Mouse (Mus musculus) kidney, postnatal 0 days (tissue): ENCODE measurements at regions not wholly inside any gene's neighbourhood (a gene's known extent, or its start where the extent isn't known, plus 50 kb on each side); places are given as distances from the start of the nearest gene placed in this dataset.

Experiments
- ATAC-seq: fragments of 200-750 bp; cut with Nextera tagmentation; replicated peaks from 2 replicates; pipeline ENCODE4 v1.8.0; 2017; ENCODE audit warnings: low read depth, moderate number of reproducible peaks, moderate TSS enrichment, moderate library complexity; ENCODE audit not compliant: low FRiP score
- DNase-seq: peaks from one replicate; pipeline ENCODE4 v3.0.0-alpha.2; 2016; ENCODE audit warnings: low spot score
- H3K27ac ChIP-seq: fragments of 300-500 bp; sonication (generic); 2 replicates; pipeline ENCODE4 v1.5.1; 2014; ENCODE audit warnings: mild to moderate bottlenecking
- H3K27me3 ChIP-seq: fragments of 300-500 bp; sonication (generic); 2 replicates; pipeline ENCODE4 v1.6.1; 2014; ENCODE audit warnings: low read length, mixed read lengths; ENCODE audit not compliant: insufficient read depth
- H3K36me3 ChIP-seq: fragments of 300-500 bp; sonication (generic); 2 replicates; pipeline ENCODE4 v1.6.1; 2014; ENCODE audit warnings: low read length, mixed read lengths; ENCODE audit not compliant: insufficient read depth
- H3K4me1 ChIP-seq: fragments of 300-500 bp; sonication (generic); replicated peaks from 2 replicates; pipeline ENCODE4 v1.6.1; 2014; ENCODE audit warnings: antibody characterized with exemption, low read length, mixed read lengths; ENCODE audit not compliant: insufficient read depth
- H3K4me2 ChIP-seq: fragments of 300-500 bp; sonication (generic); 2 replicates; pipeline ENCODE4 v1.6.1; 2014; ENCODE audit warnings: mild to moderate bottlenecking, low read length, moderate library complexity, mixed read lengths
- H3K4me3 ChIP-seq: fragments of 300-500 bp; sonication (generic); replicated peaks from 2 replicates; pipeline ENCODE4 v1.5.1; 2014; ENCODE audit warnings: low read depth, low read length
- H3K9ac ChIP-seq: fragments of 300-500 bp; sonication (generic); 2 replicates; pipeline ENCODE4 v1.6.1; 2014; ENCODE audit warnings: low read depth, low read length
- H3K9me3 ChIP-seq: fragments of 300-500 bp; sonication (generic); replicated peaks from 2 replicates; pipeline ENCODE4 v1.6.1; 2016; ENCODE audit warnings: low read length, inconsistent platforms, mixed read lengths
- CTCF ChIP-seq: IDR thresholded peaks from 2 replicates; pipeline ENCODE4 v1.5.1; 2016; ENCODE audit warnings: antibody characterized with exemption, low read depth, mild to moderate bottlenecking, moderate library complexity
- WGBS: fragments of 180-500 bp; shearing (Covaris S2); extraction: QIAGEN DNeasy Blood & Tissue Kit; methylation state at CpG from one replicate; pipeline ENCODE4 v1.1.7; 2014; 5-methylcytosine and 5-hydroxymethylcytosine counted together

- no peak for TF ChIP-seq CTCF
- Histone ChIP-seq H3K9me3 (no peaks in the 10 kb centered on the region), H3K36me3 (no peaks in the 10 kb centered on the region), H3K4me1 (peaks cover 18% of the 10 kb centered on the region), H3K9ac (no peak overlapping the region), H3K27me3 (no peaks in the 10 kb centered on the region), H3K4me2 (no peak overlapping the region), H3K4me3 (no peak overlapping the region), H3K27ac (no peak overlapping the region)
- DNase-seq (no peak), ATAC-seq (no peak)
- 83% methylated on average over 6 of the region's 6 CpGs for WGBS
Observed at GRCm38 (mm10) chr17:47298396-47298919, 70.2 kb upstream of the Mrps10 start.

GRCm38 (mm10) chr17:47297965-47298364 is 70.7 kb upstream of the Mrps10 start:
- H3K27ac ChIP-seq: no peak overlapping the region
- H3K27me3 ChIP-seq: no peaks in the 10 kb centered on the region
- H3K4me2 ChIP-seq: no peak overlapping the region
- no peaks in the 10 kb centered on the region for H3K36me3 ChIP-seq
- H3K9me3 ChIP-seq: no peaks in the 10 kb centered on the region
- no peak for DNase-seq
- WGBS: 89% methylated on average over 8 of the region's 8 CpGs
- H3K4me3 ChIP-seq: no peak overlapping the region
- peaks cover 20% of the 10 kb centered on the region for H3K4me1 ChIP-seq
- H3K9ac ChIP-seq: no peak overlapping the region
- no peak for ATAC-seq
- TF ChIP-seq CTCF: peak; percentile 56

- ATAC-seq (no peak), DNase-seq (no peak)
- no peak overlapping the region for H3K4me2 ChIP-seq
- peaks cover 20% of the 10 kb centered on the region for H3K4me1 ChIP-seq
- WGBS: 83% methylated on average over 9 of the region's 9 CpGs
- H3K27ac ChIP-seq: no peak overlapping the region
- H3K36me3 ChIP-seq: no peaks in the 10 kb centered on the region
- H3K4me3 ChIP-seq: no peak overlapping the region
- no peak overlapping the region for H3K9ac ChIP-seq
- H3K27me3 ChIP-seq: no peaks in the 10 kb centered on the region
- no peaks in the 10 kb centered on the region for H3K9me3 ChIP-seq
- TF ChIP-seq CTCF: no peak
Observed at GRCm38 (mm10) chr17:47296709-47297450, 71.8 kb upstream of the Mrps10 start.

GRCm38 (mm10) chr17:47295315-47296011 is 73.2 kb upstream of the Mrps10 start:
- H3K27ac ChIP-seq: peak overlapping the region; percentile 85

GRCm38 (mm10) chr17:47294091-47294534 is 74.6 kb upstream of the Mrps10 start:
- Histone ChIP-seq H3K36me3 (no peaks in the 10 kb centered on the region), H3K4me2 (no peak overlapping the region), H3K9ac (no peak overlapping the region), H3K4me1 (peaks cover 20% of the 10 kb centered on the region), H3K27me3 (no peaks in the 10 kb centered on the region), H3K27ac (peak overlapping the region; percentile 85; the same call in 1 of the 2 replicates), H3K9me3 (no peaks in the 10 kb centered on the region), H3K4me3 (no peak overlapping the region)
- WGBS: 34% methylated on average over 5 of the region's 5 CpGs
- DNase-seq: peak; percentile 55
- ATAC-seq: peak; percentile 79
- no peak for TF ChIP-seq CTCF

More at GRCm38 (mm10) chr17:47295315-47296011, 73.2 kb upstream of the Mrps10 start:
- no peak overlapping the region for H3K9ac ChIP-seq
- H3K4me3 ChIP-seq: no peak overlapping the region
- 40% methylated on average over 17 of the region's 17 CpGs for whole genome bisulfite sequencing
- DNase-seq (peak; percentile 88), ATAC-seq (peak; percentile 52; the same call in 1 of the 2 replicates)
- no peak for TF ChIP-seq CTCF
- H3K4me1 ChIP-seq: peaks cover 20% of the 10 kb centered on the region
- H3K4me2 ChIP-seq: peak overlapping the region; percentile 29
- H3K27me3 ChIP-seq: no peaks in the 10 kb centered on the region
- H3K9me3 ChIP-seq: no peaks in the 10 kb centered on the region
- no peaks in the 10 kb centered on the region for H3K36me3 ChIP-seq

- Histone ChIP-seq H3K9me3 (no peaks in the 10 kb centered on the region), H3K4me1 (peaks cover 20% of the 10 kb centered on the region), H3K36me3 (peaks cover 5% of the 10 kb centered on the region; the same call in 1 of the 2 replicates), H3K27me3 (no peaks in the 10 kb centered on the region), H3K9ac (no peak overlapping the region), H3K27ac (no peak overlapping the region), H3K4me2 (no peak overlapping the region), H3K4me3 (no peak overlapping the region)
- TF ChIP-seq CTCF: no peak
- DNase-seq: no peak
- no peak for ATAC-seq
- 88% methylated on average over 8 of the region's 8 CpGs for WGBS
Observed at GRCm38 (mm10) chr17:47293178-47293577, 75.5 kb upstream of the Mrps10 start.
